Mouse (Mus musculus) liver, embryonic 14.5 days (tissue): ENCODE measurements around the gene Lsamp. TPM values are rescaled to one million over a fixed set of nuclear protein-coding genes. Genes with fewer than 3 reads are reported as not detected.

ENCODE experiments used
- ATAC-seq: fragments of 200-750 bp; cut with Nextera tagmentation; 2 replicates; pipeline ENCODE4 v1.8.0; 2017; ENCODE audit warnings: moderate number of reproducible peaks, mild to moderate bottlenecking, moderate library complexity; ENCODE audit not compliant: insufficient read depth
- DNase-seq, 3 experiments: peaks; one replicate each; pipeline ENCODE4 v3.0.0-alpha.2; 2012 to 2013; ENCODE audit warnings: low read depth in 3 of 3, low spot score in 3 of 3
- H3K27ac ChIP-seq: fragments of 300-500 bp; sonication (generic); 2 replicates; pipeline ENCODE4 v1.5.1; 2014; ENCODE audit warnings: moderate library complexity, mild to moderate bottlenecking, control low read depth, inconsistent platforms
- H3K27me3 ChIP-seq: fragments of 300-500 bp; sonication (generic); 2 replicates; pipeline ENCODE4 v1.6.1; 2014; ENCODE audit warnings: mild to moderate bottlenecking, low read length, moderate library complexity; ENCODE audit not compliant: control insufficient read depth, insufficient read depth
- H3K36me3 ChIP-seq: fragments of 300-500 bp; sonication (generic); replicated peaks from 2 replicates; pipeline ENCODE4 v1.6.1; 2014; ENCODE audit warnings: low read depth; ENCODE audit not compliant: control insufficient read depth, insufficient read depth
- H3K4me1 ChIP-seq, 2 experiments: fragments of 200-500 bp in 1 of 2; fragments of 300-500 bp in 1 of 2; sonication (generic) in 1 of 2; replicated peaks; 2 replicates each; pipeline ENCODE4 v1.6.1; 2012 to 2014; ENCODE audit warnings: antibody characterized with exemption in 1 of 2, inconsistent platforms in 1 of 2, low read length in 1 of 2; ENCODE audit not compliant: control insufficient read depth in 2 of 2, insufficient read depth in 2 of 2
- H3K4me2 ChIP-seq: fragments of 300-500 bp; sonication (generic); 2 replicates; pipeline ENCODE4 v1.6.1; 2014; ENCODE audit warnings: low read depth, mild to moderate bottlenecking, control low read depth, moderate library complexity
- H3K4me3 ChIP-seq, 2 experiments: fragments of 200-500 bp in 1 of 2; fragments of 300-500 bp in 1 of 2; sonication (generic) in 1 of 2; 2 replicates each; pipeline ENCODE4 v1.5.1; 2012 to 2014; ENCODE audit warnings: low read depth in 2 of 2, low read length in 2 of 2, mild to moderate bottlenecking in 2 of 2, control low read depth in 1 of 2, inconsistent platforms in 1 of 2, moderate library complexity in 1 of 2; ENCODE audit not compliant: insufficient read depth in 1 of 2
- H3K9ac ChIP-seq: fragments of 300-500 bp; sonication (generic); replicated peaks from 2 replicates; pipeline ENCODE4 v1.6.1; 2014; ENCODE audit warnings: mild to moderate bottlenecking, control low read depth, moderate library complexity
- H3K9me3 ChIP-seq: fragments of 300-500 bp; sonication (generic); 2 replicates; pipeline ENCODE4 v1.6.1; 2016; ENCODE audit warnings: low read length, mixed read lengths; ENCODE audit not compliant: control insufficient read depth
- CTCF ChIP-seq: IDR thresholded peaks from 2 replicates; pipeline ENCODE4 v1.5.1; 2016; ENCODE audit warnings: antibody characterized with exemption, low read depth, control low read depth
- EP300 ChIP-seq: IDR thresholded peaks from 2 replicates; pipeline ENCODE4 v1.6.1; 2016; ENCODE audit warnings: antibody characterized with exemption, low read depth
- WGBS: fragments of 180-500 bp; shearing (Covaris S2); extraction: QIAGEN DNeasy Blood & Tissue Kit; methylation state at CpG from one replicate; pipeline ENCODE4 v1.1.7; 2014; ENCODE audit not compliant: insufficient replicate concordance; 5-methylcytosine and 5-hydroxymethylcytosine counted together
- polyA plus RNA-seq, 2 experiments: library from polyadenylated mRNA; depleted of rRNA in 1 of 2; stranded (reverse) in 1 of 2; unstranded in 1 of 2; fragments of >200 nt; fragmentation: Nextera tagmentation in 1 of 2; extraction: Ambion mirVana in 1 of 2; gene quantifications; 2 replicates each; pipeline versions ENCODE4 v1.2.1 to v1.2.3; 2012 to 2014

Lsamp gene
- polyA plus RNA-seq, 2 experiments: 0.03 to 0.06 TPM

DNA sequence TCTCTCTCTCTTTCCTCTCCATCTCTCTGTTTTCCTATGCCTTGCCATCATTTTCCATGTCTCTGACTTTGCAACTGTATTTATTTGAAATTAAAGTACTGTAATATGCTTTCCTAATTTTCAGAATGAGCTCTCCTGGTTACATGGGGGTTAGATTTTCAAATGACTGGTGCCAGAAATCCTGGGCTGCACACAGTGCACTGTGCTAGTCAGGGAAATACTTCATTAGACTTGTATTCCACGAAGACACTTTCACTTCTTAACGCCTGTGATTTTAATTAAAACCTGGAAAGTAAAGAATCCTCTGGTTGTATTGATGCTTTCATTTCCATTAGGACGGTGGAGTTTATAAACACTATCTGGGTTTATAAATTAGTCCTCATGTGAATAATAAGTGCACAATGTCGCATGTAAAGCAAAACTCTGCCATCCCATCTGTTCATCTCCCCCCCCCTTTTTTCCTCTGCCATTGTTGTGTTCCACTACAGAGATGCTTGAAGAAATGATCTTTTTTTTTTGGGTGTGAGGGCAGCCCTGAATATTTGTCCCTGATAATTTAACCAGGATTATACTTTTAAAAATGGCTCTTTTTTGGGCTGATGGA is 203.9 kb downstream of the Lsamp start:
- H3K36me3 ChIP-seq: no peaks in the 10 kb centered on the region
- DNase-seq (no peak), ATAC-seq (no peak)
- no peaks in the 10 kb centered on the region for H3K9me3 ChIP-seq
- no peak overlapping the region for H3K9ac ChIP-seq
- H3K27me3 ChIP-seq: no peaks in the 10 kb centered on the region
- no peak overlapping the region for H3K4me3 ChIP-seq
- H3K4me2 ChIP-seq: no peak overlapping the region
- H3K27ac ChIP-seq: no peak overlapping the region
- H3K4me1 ChIP-seq: no peaks in the 10 kb centered on the region
- no peak for TF ChIP-seq CTCF
- TF ChIP-seq EP300: no peak
- 44% methylated on average over 4 of the region's 4 CpGs for WGBS

DNA sequence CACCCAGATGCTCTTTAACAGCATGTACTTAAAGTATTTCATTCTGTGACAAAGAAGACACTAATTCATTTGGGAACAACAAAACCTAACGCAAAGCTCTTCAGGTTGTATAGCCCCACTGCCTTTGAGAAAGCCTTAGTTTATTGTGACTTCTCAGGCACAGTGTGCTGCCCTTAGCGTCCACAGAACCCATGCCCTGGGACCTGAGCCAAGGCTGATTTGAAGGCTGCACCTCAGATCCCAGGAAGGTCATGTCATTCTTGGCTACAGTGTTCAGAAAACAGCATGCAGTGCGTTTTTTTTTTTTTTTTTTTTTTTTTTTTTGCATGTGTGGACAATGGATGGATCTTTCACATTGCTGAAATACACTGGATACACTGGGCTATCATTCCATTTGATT is 210.2 kb downstream of the Lsamp start:
- H3K27ac ChIP-seq: no peak overlapping the region
- H3K27me3 ChIP-seq: no peaks in the 10 kb centered on the region
- H3K4me1 ChIP-seq: no peaks in the 10 kb centered on the region
- WGBS: 41% methylated on average over 3 of the region's 3 CpGs
- no peak overlapping the region for H3K4me3 ChIP-seq
- H3K4me2 ChIP-seq: no peak overlapping the region
- DNase-seq: no peak
- H3K9me3 ChIP-seq: no peaks in the 10 kb centered on the region
- TF ChIP-seq EP300 (no peak), CTCF (no peak)
- no peaks in the 10 kb centered on the region for H3K36me3 ChIP-seq
- no peak overlapping the region for H3K9ac ChIP-seq
- ATAC-seq: no peak

DNA sequence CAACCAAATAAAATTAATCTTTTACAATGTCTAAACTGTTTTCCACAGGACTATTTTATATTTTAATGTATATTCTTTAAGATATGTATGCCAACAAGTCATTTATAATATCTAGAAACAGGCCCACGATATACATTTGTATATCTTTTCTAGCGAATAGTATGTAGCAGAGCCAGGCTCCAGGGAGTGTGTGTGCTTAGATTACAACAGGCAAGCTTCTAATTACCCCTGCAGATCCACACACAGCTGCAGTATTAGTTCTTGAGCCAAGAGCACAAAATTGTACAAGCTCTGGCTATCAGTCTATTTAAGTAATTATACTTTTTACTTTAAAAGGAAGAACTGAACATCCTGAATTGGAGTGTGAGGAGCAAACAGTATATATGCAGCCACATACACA is 210.7 kb downstream of the Lsamp start:
- H3K27ac ChIP-seq: no peak overlapping the region
- H3K9me3 ChIP-seq: no peaks in the 10 kb centered on the region
- H3K36me3 ChIP-seq: no peaks in the 10 kb centered on the region
- no peak for DNase-seq
- no peak for TF ChIP-seq CTCF
- no peak for TF ChIP-seq EP300
- WGBS: 45% methylated on average over 2 of the region's 2 CpGs
- H3K9ac ChIP-seq: no peak overlapping the region
- H3K4me2 ChIP-seq: no peak overlapping the region
- H3K4me1 ChIP-seq: no peaks in the 10 kb centered on the region
- H3K4me3 ChIP-seq: no peak overlapping the region
- ATAC-seq: no peak
- H3K27me3 ChIP-seq: no peaks in the 10 kb centered on the region

DNA sequence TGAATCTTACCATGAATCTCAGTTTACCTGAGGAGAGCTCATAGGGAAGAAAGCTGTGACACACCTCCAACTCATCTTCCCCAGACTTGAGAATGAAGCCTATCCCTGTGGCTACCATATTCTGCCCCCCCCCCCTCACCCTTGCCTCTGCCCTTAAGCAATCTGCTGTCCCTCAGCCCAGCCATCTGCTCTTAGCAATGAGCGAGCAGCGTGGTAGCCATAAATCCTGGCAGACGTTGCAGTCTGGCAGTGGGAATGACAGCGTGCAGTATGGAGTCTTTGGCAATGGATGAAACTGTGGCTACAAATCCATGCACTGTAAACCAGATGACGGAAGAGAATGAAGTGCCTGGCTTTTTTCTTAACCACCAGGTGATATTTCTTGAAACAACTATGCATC is 244.5 kb downstream of the Lsamp start:
- Histone ChIP-seq H3K27ac (no peak overlapping the region), H3K9me3 (no peaks in the 10 kb centered on the region), H3K36me3 (no peaks in the 10 kb centered on the region), H3K4me2 (no peak overlapping the region), H3K4me3 (no peak overlapping the region), H3K27me3 (no peaks in the 10 kb centered on the region), H3K4me1 (no peaks in the 10 kb centered on the region), H3K9ac (no peak overlapping the region)
- TF ChIP-seq EP300: no peak
- TF ChIP-seq CTCF: no peak
- WGBS: 72% methylated on average over 5 of the region's 5 CpGs
- ATAC-seq (no peak), DNase-seq (no peak)

DNA sequence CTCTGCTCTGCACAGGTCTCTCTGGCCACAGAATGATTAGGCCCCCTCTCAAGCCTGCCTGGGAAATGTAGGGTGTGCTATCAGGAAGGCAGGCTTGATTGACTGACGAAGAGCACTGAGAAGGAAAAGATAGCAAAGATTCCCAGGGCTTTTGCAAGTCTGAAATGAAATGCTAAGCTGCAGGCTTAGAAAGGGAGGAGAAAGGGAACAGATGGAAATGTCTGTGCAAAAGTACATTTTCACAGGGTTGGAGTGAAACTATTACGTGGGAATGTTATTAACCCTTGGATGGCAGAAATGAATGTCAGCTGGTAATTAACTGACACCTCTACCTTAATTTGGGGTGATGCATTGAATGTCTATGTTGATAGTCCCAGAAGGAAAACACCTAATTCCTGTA is 248.9 kb downstream of the Lsamp start:
- DNase-seq: no peak
- no peak overlapping the region for H3K9ac ChIP-seq
- H3K4me2 ChIP-seq: no peak overlapping the region
- H3K9me3 ChIP-seq: no peaks in the 10 kb centered on the region
- TF ChIP-seq CTCF: no peak
- TF ChIP-seq EP300: no peak
- no peak overlapping the region for H3K4me3 ChIP-seq
- ATAC-seq: no peak
- H3K4me1 ChIP-seq: no peaks in the 10 kb centered on the region
- 50% methylated on average over 2 of the region's 2 CpGs for WGBS
- H3K36me3 ChIP-seq: no peaks in the 10 kb centered on the region
- no peak overlapping the region for H3K27ac ChIP-seq
- no peaks in the 10 kb centered on the region for H3K27me3 ChIP-seq
